Mouse (Mus musculus) cortical plate, adult 2 months (tissue): Measurements from ENCODE around the gene Unc5a. TPM values are rescaled to one million over a fixed set of nuclear protein-coding genes. Genes with fewer than 3 reads are reported as not detected.

Source experiments
- H3K27ac ChIP-seq: fragments of 200-500 bp; 2 replicates; pipeline ENCODE4 v1.5.1; 2012; ENCODE audit warnings: low read length, control low read depth, inconsistent platforms; ENCODE audit not compliant: insufficient read depth
- H3K4me1 ChIP-seq: fragments of 200-500 bp; 2 replicates; pipeline ENCODE4 v1.6.1; 2011; ENCODE audit warnings: low read length; ENCODE audit not compliant: control insufficient read depth, insufficient read depth
- H3K4me3 ChIP-seq: fragments of 200-500 bp; 2 replicates; pipeline ENCODE4 v1.5.1; 2011; ENCODE audit warnings: mild to moderate bottlenecking, low read length, control low read depth; ENCODE audit not compliant: insufficient read depth
- CTCF ChIP-seq: fragments of 200-500 bp; IDR thresholded peaks from 2 replicates; pipeline ENCODE4 v1.5.1; 2011; ENCODE audit warnings: mild to moderate bottlenecking, control low read depth, low read length; ENCODE audit not compliant: insufficient read depth; ENCODE audit errors: extremely low read depth
- POLR2A ChIP-seq: fragments of 200-500 bp; IDR thresholded peaks from 2 replicates; pipeline ENCODE4 v1.6.1; 2011; ENCODE audit warnings: mild to moderate bottlenecking, low read length, control low read depth; ENCODE audit not compliant: insufficient read depth; ENCODE audit errors: extremely low read depth
- polyA plus RNA-seq: library from polyadenylated mRNA; depleted of rRNA; stranded (reverse); fragments of >200 nt; gene quantifications from 2 replicates; pipeline ENCODE4 v1.2.3, GENCODE M21; 2012; rRNA removed

Gene Unc5a
- polyA plus RNA-seq, 1 experiment = 62.2 TPM

DNA sequence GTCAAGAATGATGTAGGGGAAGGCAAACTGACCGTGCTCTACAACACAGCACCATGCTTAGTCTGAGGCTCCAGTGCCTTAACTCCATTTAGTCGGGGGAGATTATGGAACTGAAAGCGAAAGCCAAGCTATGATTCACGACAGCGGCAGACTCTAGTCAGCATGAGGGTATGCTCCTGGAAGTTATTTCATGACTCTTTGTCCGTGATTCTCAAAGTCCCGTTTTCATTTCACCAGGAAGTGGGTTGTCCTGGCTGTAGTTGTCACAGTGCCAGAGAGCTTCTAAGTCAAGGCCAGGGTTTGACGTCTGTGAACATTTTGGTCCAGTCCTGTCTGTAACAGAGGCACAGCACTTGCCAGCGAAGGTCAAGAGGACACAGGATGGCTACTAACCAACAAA is 73.5 kb downstream of the Unc5a start:
- Histone ChIP-seq H3K4me3 (no peak overlapping the region), H3K4me1 (no peaks in the 10 kb centered on the region), H3K27ac (no peak overlapping the region)
- TF ChIP-seq CTCF = no peak
- no peak for TF ChIP-seq POLR2A

- Histone ChIP-seq H3K4me1 (no peaks in the 10 kb centered on the region), H3K27ac (no peak overlapping the region), H3K4me3 (no peak overlapping the region)
- TF ChIP-seq CTCF (no peak), POLR2A (no peak)
These were observed 75.0 kb downstream of the Unc5a start for GRCm38 (mm10) chr13:55024215-55024614.

DNA sequence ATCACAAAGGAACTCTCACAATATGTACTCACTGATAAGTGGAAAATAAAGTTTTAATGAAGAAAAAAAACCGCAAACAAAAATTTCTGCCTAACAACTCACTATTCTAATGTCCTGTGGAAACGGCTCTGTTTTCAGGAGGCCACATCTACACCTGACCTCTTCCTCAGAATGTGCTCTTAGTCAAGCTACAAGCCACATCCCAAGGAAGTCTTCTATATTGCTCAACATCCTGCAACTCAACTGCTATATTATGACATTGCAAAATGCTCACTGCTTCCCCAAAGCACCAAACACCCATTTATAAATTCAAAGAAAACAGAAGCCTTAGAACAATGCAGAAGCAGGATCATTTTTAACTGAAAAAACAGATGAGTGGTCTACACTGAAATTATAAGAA is 90.8 kb downstream of the Unc5a start:
- no peak overlapping the region for H3K27ac ChIP-seq
- no peaks in the 10 kb centered on the region for H3K4me1 ChIP-seq
- TF ChIP-seq CTCF (no peak), POLR2A (no peak)
- no peak overlapping the region for H3K4me3 ChIP-seq

GRCm38 (mm10) chr13:55047706-55048105 is 98.5 kb downstream of the Unc5a start:
- no peak for TF ChIP-seq POLR2A

More at GRCm38 (mm10) chr13:55047706-55048105, 98.5 kb downstream of the Unc5a start:
- Histone ChIP-seq H3K4me1 (no peaks in the 10 kb centered on the region), H3K4me3 (no peak overlapping the region), H3K27ac (no peak overlapping the region)

Other genes starting within 250 kb of the Unc5a start
- 0.25 and 0.29 TPM in 2 replicates for gene Cdhr2, start 247.9 kb upstream of the Unc5a start, polyA plus RNA-seq
- 57.2 and 62.1 TPM in 2 replicates for gene Gprin1, start 199.5 kb upstream of the Unc5a start, polyA plus RNA-seq
- 734 and 773 TPM in 2 replicates for gene Sncb, start 182.8 kb upstream of the Unc5a start, polyA plus RNA-seq
- gene Eif4e1b, start 165.4 kb upstream of the Unc5a start, polyA plus RNA-seq = not detected in 2 replicates
- gene Tspan17, start 160.0 kb upstream of the Unc5a start, polyA plus RNA-seq = 75.7 and 78.9 TPM in 2 replicates
- gene Hk3, start 72.0 kb downstream of the Unc5a start, polyA plus RNA-seq = 1.9 TPM in 2 replicates
- 17.2 and 18.7 TPM in 2 replicates for gene Uimc1, start 150.9 kb downstream of the Unc5a start, polyA plus RNA-seq
- gene Zfp346, start 155.9 kb downstream of the Unc5a start, polyA plus RNA-seq = 41.0 and 41.1 TPM in 2 replicates
- gene Gm17617, start 184.1 kb downstream of the Unc5a start, polyA plus RNA-seq = not detected in 2 replicates
- 0.08 and 0.10 TPM in 2 replicates for gene Fgfr4, start 203.2 kb downstream of the Unc5a start, polyA plus RNA-seq